Mouse (Mus musculus) gonadal fat pad, adult 2 months (tissue): ENCODE measurements around the gene Ttll8. TPM values are rescaled to one million over a fixed set of nuclear protein-coding genes. Genes with fewer than 3 reads are reported as not detected.

Experiments used
- DNase-seq: peaks from one replicate; pipeline ENCODE4 v3.0.0-alpha.2; 2012; ENCODE audit warnings: low read depth
- polyA plus RNA-seq: library from polyadenylated mRNA; depleted of rRNA; stranded (reverse); fragments of >200 nt; gene quantifications from 2 replicates; pipeline ENCODE4 v1.2.3, GENCODE M21; 2012

Ttll8 gene
- polyA plus RNA-seq, 1 experiment, result 0.45 TPM

DNA sequence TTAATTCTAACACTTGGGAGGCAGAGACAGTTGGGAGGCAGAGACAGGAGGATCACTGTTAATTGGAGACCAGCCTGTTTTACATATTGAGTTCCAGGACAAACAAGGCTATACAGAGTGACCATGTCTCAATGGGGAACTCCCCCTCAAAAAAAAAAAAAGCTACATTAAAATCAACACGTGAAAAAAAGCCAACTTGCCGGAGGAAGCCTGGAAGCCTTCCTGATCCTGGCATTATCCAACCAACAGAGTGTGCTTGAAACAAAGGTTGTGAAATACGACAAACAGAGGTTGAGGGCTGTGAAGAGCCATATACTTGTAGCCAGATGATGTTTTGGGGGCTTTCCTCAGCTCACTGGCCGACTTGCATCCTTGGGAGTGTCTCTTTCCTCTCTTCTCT, 71.4 kb downstream of the Ttll8 start:
- DNase-seq, result no peak

DNA sequence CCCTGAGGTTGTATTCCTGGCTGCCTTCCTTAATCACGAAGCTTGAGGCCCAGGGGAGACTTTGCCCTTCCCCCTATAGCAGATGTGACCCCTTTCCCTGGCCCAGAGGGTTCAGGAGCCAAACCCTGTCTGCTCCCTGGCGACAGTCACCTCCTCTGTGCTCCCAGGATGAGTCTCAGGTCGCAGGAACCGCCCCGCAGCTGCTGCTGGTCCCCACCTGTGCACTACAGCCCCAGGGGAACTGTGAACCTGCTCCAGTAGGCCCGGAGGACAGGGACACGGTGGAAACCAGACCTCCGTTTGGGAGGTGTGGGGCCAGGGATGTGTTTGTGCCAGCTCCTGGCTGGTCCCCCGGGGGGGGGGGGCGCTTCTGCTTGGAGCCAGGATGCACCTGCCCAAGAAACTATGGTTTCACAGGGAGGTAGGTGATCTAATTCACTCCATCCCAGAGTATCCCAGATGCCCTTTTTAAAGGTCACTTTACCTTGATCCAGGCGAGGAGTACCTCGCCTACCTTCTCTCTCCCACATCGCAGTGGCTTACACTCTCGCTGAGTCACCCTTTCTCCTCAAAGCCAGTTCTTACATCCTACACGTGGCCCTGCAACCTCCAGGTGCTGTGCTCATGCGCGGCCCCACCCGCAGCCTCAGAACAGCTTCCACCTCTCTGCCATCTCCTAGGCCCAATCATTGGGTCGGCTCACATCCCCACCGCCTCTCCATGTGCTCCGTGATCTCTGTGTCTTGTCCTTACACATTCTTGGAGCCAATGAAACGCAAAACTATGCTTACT, 72.8 kb downstream of the Ttll8 start:
- no peak for DNase-seq

GRCm38 (mm10) chr15:88877021-88877400, 77.2 kb downstream of the Ttll8 start:
- DNase-seq, result no peak

- no peak for DNase-seq
Measured at GRCm38 (mm10) chr15:88876155-88877020, 77.8 kb downstream of the Ttll8 start.

DNA sequence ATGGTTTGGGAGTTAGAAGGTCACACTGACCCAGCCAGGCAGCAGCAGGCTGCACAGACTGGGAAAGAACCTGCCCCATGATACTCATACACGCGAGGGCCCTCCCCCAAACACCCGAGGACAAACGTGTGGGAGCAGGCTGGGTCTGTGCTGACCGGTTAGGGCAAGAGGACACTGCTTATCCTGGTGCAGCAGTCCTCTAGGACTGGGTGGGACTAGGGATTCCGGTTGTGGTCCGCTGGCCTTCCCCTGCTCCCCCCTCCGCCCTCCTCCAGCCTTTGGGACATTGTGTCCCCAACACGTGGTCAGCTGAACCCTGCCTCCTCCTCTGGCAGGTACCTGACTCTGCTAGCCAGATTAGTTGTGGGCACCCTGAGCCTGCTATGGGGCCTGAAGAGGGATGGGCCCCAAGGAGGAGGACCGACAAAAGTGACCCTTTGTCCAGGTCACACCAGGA, 78.6 kb downstream of the Ttll8 start:
- no peak for DNase-seq

DNA sequence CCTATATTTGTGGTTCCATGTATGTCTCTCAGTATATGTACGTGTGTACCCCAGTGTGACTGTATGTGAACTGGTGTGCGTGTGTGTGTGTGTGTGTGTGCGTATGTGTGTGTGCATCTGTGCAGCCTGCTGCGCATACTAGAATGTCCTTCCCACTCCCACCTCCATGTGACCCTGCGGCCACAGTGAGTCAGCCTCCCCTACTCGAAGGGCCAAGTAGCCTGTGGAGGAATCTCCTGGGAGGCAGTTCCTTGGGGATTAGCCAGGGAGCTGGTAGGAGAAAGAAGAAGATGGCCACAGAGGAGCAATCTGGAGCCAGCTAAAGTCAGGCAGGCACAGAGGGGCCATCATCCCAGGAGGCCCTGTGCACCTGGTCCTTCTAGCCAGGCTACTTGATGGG, 79.7 kb downstream of the Ttll8 start:
- DNase-seq, result no peak

DNA sequence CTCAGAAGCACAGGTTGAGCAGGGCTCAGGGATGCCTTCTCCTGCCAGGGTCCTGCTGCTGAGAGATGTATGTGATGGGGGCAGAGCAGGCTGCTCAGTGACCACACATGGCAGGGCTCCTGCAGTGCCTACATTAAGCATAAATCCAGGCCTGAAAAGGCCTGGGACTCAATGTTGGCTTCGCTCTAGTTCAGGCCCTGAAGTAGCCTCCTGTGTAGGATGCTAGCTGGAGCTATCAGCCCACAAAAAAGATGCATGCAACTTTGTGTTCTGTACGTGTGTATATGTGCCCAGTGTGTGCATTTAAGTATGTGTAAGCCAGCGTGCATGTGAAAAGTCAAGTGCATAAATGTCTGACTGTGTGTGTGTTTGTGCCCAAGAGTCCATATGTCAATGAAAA, 80.2 kb downstream of the Ttll8 start:
- no peak for DNase-seq

DNA sequence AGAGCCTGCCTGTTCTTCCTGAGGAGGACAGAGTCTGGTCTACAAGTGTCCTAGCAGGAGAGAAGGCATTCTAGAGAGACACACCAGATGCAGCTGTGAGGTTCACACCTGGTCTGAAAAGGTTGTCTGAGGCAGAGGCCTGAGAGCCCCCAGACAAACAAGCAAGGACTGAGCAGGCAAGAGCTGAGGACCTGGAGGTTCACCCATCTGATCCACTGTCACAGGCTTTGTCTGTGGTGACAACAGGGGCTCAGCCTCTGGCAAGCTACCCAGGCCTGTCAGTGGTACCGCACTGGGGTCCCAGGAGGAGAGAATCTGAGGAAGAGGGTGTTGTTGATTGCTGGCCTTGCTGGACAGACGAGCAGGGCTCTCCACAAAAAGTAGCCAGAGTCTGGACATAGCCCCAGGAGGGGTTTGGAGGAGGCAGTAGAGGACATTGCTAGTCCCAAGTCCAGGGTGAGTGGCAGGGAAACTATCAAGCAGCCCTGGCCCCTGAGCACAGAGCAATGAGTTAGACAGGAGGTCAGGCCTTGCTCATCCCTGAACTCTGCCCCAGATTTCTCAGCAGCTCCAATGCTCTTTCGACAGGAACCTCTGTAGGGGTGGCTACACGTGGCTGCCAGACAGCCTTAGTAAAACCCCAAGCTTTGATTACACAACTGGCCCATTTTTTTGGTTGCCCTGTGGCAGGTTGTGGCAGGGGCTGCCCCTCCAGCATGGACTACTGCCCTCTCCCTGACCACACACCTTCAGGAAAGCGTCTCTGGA, 83.6 kb downstream of the Ttll8 start:
- DNase-seq, result no peak

DNA sequence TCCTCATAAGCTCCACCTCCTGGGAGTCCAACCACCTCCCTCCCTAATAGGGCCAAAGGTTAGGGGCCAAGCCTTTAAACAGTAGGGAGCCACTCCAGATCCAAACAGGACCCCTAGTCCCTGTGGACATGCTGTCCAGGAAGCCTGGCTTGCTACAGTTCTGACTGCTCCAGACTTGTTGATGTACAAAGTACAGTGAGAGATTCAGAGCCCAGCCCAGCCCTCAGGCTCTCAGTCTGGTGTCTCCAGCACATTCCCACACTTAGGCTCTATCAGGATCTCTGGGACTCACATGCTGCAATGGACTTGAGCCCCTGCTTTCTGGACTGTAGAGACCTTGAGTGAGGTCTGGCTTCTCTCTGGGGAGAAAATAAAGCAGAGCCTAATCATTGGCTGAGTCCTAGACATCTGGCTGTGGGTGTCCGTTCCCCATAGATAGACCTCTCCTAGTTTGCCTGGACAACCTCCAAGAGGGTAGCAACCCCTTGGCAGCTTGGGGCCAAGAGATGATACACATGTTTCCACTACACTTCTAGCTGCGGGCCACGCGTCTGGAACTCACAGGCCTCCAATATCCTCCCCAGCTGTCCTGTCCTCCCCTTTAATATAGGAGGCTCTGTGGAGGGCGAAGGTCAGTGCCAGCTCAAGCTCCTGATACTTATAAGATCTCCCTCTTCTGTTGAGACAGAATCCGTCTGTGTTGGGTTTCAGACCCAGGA, 86.0 kb downstream of the Ttll8 start:
- no peak for DNase-seq

DNA sequence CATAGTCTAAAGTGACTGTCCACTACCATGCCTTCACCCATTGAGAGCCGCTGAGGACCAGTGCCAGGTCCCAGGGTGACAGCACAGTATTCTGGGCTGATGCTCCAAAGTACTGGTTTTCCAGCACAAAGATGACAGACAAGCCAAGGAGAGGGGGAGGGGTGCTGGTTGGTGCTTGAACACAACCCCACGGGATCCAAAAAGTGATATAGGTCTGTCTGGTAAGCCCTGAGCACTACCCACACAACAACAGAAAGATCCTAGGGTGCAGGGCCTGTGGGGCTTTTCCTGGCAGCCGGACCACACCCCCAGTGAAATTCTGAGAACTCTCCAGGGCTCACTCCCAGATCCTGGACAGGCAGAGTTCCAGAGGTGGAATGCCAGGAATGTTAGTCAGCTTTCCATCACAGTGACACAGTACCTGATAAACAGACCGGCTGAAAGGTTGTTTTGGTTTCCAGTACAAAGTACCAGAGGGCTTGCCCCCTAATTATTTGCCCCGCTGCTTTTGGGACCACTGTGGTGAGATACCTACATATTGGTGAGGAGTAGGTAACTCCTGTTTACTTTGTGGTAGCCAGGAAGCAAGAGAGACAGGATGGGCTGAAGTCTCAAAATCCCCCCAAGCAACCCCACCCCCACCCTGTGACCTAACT, 86.7 kb downstream of the Ttll8 start:
- DNase-seq, result no peak

DNA sequence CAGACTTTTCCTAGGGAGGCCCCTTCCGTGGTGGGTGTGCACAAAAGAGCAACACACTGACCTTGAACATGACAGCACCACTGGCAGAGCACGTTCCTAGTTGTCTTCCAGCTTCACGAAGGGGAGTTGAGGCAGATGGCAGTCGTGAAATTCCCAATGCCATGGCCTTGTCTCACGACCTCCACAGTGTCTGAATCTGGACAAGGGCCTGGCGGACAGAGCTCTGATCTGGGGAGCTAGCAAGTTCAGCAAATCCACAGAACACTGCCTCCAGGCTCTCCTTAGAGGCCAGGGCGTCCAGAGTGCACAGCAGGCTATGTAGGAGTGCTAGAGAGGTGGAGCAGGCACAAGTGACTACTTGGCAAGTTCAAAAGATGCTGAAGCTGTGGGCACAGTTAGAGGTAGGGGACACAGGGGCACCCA, 87.3 kb downstream of the Ttll8 start:
- no peak for DNase-seq

GRCm38 (mm10) chr15:88865888-88866695, 88.1 kb downstream of the Ttll8 start:
- DNase-seq, result no peak

DNA sequence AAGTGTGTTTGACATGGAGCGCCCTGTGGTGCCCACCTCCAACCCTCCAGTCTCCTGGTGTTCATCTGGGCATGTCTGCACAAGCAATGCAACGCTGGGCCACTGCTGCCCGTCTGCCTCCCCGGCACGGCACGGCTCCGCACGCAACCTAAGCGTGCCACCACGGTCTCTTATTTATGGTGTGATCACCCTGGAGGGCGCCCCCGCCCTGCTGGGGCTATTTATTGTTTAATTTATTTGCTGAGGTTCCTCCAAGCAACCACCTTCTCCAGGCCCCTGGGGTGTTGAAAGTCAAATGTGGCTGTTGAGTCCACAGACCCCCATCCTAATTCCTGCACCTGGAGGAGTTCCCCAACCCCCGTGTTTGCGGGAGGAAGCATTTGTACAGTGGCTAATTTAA, 89.2 kb downstream of the Ttll8 start:
- no peak for DNase-seq

GRCm38 (mm10) chr15:88864270-88865030, 89.8 kb downstream of the Ttll8 start:
- DNase-seq, result no peak

DNA sequence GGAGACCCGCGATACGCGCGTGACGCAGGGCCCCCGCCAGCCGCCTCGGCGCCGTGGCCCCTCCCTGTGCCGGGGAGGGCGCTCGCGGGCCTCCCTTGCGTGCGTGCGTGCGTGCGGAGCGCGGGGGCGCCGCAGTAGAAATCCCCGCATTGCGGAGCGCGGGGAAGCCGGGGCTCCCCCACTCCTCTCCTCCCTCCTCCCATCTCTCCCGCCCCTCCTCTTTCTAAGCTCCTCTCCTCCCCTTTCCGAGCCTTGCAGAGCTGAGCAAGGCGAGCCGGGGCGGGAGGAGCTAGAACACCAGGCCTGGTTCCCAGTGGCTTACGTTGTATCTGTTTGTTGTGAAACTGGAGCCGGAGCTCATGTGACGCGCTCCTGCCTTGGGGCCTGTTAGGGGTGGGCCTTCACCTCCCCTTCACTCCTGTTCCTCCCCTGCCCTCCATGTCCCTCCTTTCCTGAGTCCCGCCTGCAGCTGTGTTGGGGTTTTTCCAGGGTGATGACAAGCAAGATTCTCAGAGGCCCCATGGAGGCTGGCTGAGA, 90.5 kb downstream of the Ttll8 start:
- no peak for DNase-seq

GRCm38 (mm10) chr15:88862881-88863694, 91.1 kb downstream of the Ttll8 start:
- DNase-seq, result no peak

- no peak for DNase-seq
Measured at GRCm38 (mm10) chr15:88861772-88862622, 92.2 kb downstream of the Ttll8 start, which contains the start of gene Pim3. TSS of gene Pim3 (plus strand) at chr15:88862186.
